Mouse (Mus musculus) midbrain, embryonic 10.5 days (tissue): Measurements from ENCODE around the gene Erc2. TPM values are rescaled to one million over a fixed set of nuclear protein-coding genes. Genes with fewer than 3 reads are reported as not detected.

Experiments
- DNase-seq: peaks from one replicate; pipeline ENCODE4 v3.0.0-alpha.2; 2017; ENCODE audit warnings: low spot score
- H3K27ac ChIP-seq: fragments of 300-500 bp; sonication (generic); replicated peaks from 2 replicates; pipeline ENCODE4 v1.5.1; 2016; ENCODE audit warnings: mild to moderate bottlenecking
- H3K27me3 ChIP-seq: fragments of 300-500 bp; sonication (generic); 2 replicates; pipeline ENCODE4 v1.6.1; 2016; ENCODE audit warnings: low read depth, mild to moderate bottlenecking; ENCODE audit not compliant: poor library complexity, severe bottlenecking
- H3K36me3 ChIP-seq: fragments of 300-500 bp; sonication (generic); 2 replicates; pipeline ENCODE4 v1.6.1; 2016; ENCODE audit warnings: mild to moderate bottlenecking, moderate library complexity
- H3K4me1 ChIP-seq: fragments of 300-500 bp; sonication (generic); 2 replicates; pipeline ENCODE4 v1.6.1; 2016
- H3K4me3 ChIP-seq: fragments of 300-500 bp; sonication (generic); 2 replicates; pipeline ENCODE4 v1.5.1; 2016; ENCODE audit warnings: mild to moderate bottlenecking, moderate library complexity
- H3K9me3 ChIP-seq: fragments of 300-500 bp; sonication (generic); replicated peaks from 2 replicates; pipeline ENCODE4 v1.6.1; 2016; ENCODE audit warnings: mild to moderate bottlenecking
- WGBS: fragments of 180-500 bp; shearing (Covaris S2); methylation state at CpG from one replicate; pipeline ENCODE4 v1.1.7; 2016; 5-methylcytosine and 5-hydroxymethylcytosine counted together
- polyA plus RNA-seq: library from polyadenylated mRNA; unstranded; fragments of >200 nt; fragmentation: Nextera tagmentation; extraction: Ambion mirVana; gene quantifications from 2 replicates; pipeline ENCODE4 v1.2.1, GENCODE M21; 2016

Gene Erc2
- polyA plus RNA-seq, 1 experiment from 2014 or later, result 9.2 TPM

DNA sequence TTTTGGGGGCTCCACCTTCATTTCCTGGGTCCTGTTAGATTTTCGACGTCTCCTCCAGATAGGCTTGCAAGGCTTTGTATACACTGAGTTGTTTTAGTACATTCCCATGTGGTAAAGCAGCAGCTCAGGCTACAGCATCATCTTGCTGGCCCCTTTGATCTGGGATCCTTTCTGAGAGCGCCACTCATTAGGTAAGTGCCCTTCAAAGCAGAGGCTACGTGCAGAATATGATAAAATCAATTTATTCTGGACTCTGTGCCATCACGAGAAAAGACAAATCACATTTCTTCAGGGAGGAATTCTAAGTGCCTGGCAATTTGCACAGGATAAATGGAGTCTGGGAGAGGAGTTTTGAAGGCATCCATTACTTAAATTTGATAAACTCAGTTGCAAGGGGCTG is 525.0 kb downstream of the Erc2 start:
- DNase-seq, result no peak
- H3K27ac ChIP-seq, result no peak overlapping the region
- H3K36me3 ChIP-seq, result no peaks in the 10 kb centered on the region
- 77% methylated on average over 5 of the region's 5 CpGs for WGBS
- no peaks in the 10 kb centered on the region for H3K4me1 ChIP-seq
- H3K4me3 ChIP-seq, result no peak overlapping the region
- no peaks in the 10 kb centered on the region for H3K9me3 ChIP-seq
- no peaks in the 10 kb centered on the region for H3K27me3 ChIP-seq

- no peak overlapping the region for H3K27ac ChIP-seq
- no peak for DNase-seq
- H3K36me3 ChIP-seq, result no peaks in the 10 kb centered on the region
- H3K4me1 ChIP-seq, result no peaks in the 10 kb centered on the region
- 92% methylated on average over 3 of the region's 3 CpGs for WGBS
- H3K9me3 ChIP-seq, result no peaks in the 10 kb centered on the region
- H3K27me3 ChIP-seq, result no peaks in the 10 kb centered on the region
- H3K4me3 ChIP-seq, result no peak overlapping the region
Observed at GRCm38 (mm10) chr14:28150942-28151341, 528.7 kb downstream of the Erc2 start.

DNA sequence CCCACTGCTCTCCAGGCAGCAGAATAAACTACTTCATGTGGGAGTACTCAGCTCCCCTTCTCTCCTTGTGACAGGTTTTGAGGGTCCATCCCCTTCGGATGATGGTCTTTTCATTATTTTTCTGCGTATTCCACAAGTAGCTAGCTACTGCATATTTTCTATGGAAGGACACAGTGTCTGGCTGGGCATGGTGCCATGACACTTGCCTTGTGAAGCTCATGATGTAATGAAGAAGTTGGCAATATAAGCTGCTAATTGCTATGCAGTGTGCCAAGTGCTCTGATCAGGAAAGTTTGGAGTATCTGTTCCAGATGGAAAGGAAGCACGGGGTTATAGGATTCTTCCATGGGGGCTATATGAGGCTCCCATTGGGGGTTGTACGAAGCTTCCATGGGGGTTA is 533.5 kb downstream of the Erc2 start:
- Histone ChIP-seq H3K36me3 (no peaks in the 10 kb centered on the region), H3K4me1 (no peaks in the 10 kb centered on the region), H3K27me3 (no peaks in the 10 kb centered on the region), H3K27ac (no peak overlapping the region), H3K4me3 (no peak overlapping the region), H3K9me3 (no peaks in the 10 kb centered on the region)
- WGBS, result 94% methylated on average over 4 of the region's 4 CpGs
- DNase-seq, result no peak

- DNase-seq, result no peak
- 93% methylated on average over 2 of the region's 2 CpGs for WGBS
- Histone ChIP-seq H3K4me1 (peaks cover 20% of the 10 kb centered on the region), H3K4me3 (no peak overlapping the region), H3K27me3 (no peaks in the 10 kb centered on the region), H3K9me3 (no peaks in the 10 kb centered on the region), H3K36me3 (no peaks in the 10 kb centered on the region), H3K27ac (no peak overlapping the region)
Observed at GRCm38 (mm10) chr14:28160852-28161251, 538.6 kb downstream of the Erc2 start.

GRCm38 (mm10) chr14:28164642-28165408 is 542.6 kb downstream of the Erc2 start:
- H3K4me1 ChIP-seq, result peaks cover 22% of the 10 kb centered on the region
- DNase-seq, result peak; percentile 21
- H3K9me3 ChIP-seq, result no peaks in the 10 kb centered on the region
- WGBS, result 50% methylated on average over 15 of the region's 15 CpGs
- H3K27me3 ChIP-seq, result no peaks in the 10 kb centered on the region
- H3K4me3 ChIP-seq, result no peak overlapping the region
- no peaks in the 10 kb centered on the region for H3K36me3 ChIP-seq
- no peak overlapping the region for H3K27ac ChIP-seq

DNA sequence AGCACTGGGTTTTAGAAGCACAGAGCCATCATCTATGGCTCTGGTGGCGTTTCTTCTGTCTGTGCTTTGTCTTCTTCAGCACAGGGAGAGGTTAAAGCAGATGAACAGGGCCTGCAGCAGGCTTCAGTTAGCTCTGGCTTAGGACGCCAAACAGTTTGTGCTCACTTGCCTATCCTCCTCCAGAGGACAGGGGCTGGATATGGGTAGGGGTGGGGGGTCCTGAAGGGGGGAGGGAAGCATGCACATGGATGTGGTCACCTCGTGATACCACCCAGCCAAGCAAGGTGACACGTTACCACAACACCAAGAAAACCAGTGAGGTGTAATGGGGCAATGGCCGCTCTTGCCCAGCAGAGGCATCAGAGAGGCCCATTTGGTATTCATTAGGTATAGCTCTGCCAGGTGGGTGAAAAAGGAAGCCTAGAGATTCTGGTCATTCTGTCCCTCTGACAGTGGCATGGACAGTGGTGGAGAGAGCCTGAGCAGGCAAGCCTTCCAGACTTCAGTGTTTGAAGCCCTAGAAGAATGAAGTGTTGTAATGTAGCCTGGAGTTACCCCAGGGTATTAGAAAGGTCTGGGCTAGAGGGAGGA is 543.5 kb downstream of the Erc2 start:
- H3K27ac ChIP-seq, result peak overlapping the region; percentile 63
- no peaks in the 10 kb centered on the region for H3K27me3 ChIP-seq
- DNase-seq, result no peak
- 49% methylated on average over 5 of the region's 5 CpGs for WGBS
- no peaks in the 10 kb centered on the region for H3K9me3 ChIP-seq
- H3K4me3 ChIP-seq, result no peak overlapping the region
- H3K4me1 ChIP-seq, result peaks cover 22% of the 10 kb centered on the region
- no peaks in the 10 kb centered on the region for H3K36me3 ChIP-seq

- WGBS, result 92% methylated on average over 4 of the region's 4 CpGs
- H3K9me3 ChIP-seq, result no peaks in the 10 kb centered on the region
- H3K27ac ChIP-seq, result no peak overlapping the region
- peaks cover 4% of the 10 kb centered on the region for H3K4me1 ChIP-seq
- no peak for DNase-seq
- no peaks in the 10 kb centered on the region for H3K36me3 ChIP-seq
- H3K27me3 ChIP-seq, result no peaks in the 10 kb centered on the region
- H3K4me3 ChIP-seq, result no peak overlapping the region
Observed at GRCm38 (mm10) chr14:28170711-28171110, 548.5 kb downstream of the Erc2 start.

- H3K36me3 ChIP-seq, result no peaks in the 10 kb centered on the region
- DNase-seq, result no peak
- no peaks in the 10 kb centered on the region for H3K9me3 ChIP-seq
- H3K27ac ChIP-seq, result no peak overlapping the region
- H3K4me3 ChIP-seq, result no peak overlapping the region
- no peaks in the 10 kb centered on the region for H3K4me1 ChIP-seq
- no peaks in the 10 kb centered on the region for H3K27me3 ChIP-seq
- WGBS, result 73% methylated on average over 2 of the region's 2 CpGs
Observed at GRCm38 (mm10) chr14:28171364-28171763, 549.1 kb downstream of the Erc2 start.

DNA sequence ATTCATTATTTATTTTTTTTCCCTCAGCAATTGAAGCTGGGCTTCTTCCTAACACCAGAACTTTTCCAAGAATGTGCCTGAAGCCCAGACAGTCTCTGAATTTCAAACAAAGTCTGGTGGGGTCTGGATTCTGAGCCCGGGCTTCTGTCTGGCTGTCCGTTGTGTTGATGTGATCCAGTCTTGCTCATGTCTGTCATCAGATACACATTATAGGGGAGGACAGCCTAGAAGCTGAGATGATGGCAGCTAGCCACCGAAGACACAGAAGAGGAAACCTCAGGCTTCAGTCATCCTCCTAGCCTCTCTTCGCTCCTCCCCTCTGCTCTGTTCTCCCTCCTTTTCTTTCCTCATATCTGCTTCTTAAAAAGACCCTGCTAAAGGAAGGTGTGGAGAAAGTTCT is 551.5 kb downstream of the Erc2 start:
- Histone ChIP-seq H3K4me3 (no peak overlapping the region), H3K36me3 (no peaks in the 10 kb centered on the region), H3K27me3 (no peaks in the 10 kb centered on the region), H3K9me3 (no peaks in the 10 kb centered on the region), H3K27ac (no peak overlapping the region), H3K4me1 (no peaks in the 10 kb centered on the region)
- no peak for DNase-seq
- 93% methylated on average over 4 of the region's 4 CpGs for WGBS

- H3K4me3 ChIP-seq, result no peak overlapping the region
- no peaks in the 10 kb centered on the region for H3K9me3 ChIP-seq
- no peak for DNase-seq
- 32% methylated on average over 4 of the region's 4 CpGs for WGBS
- H3K4me1 ChIP-seq, result peaks cover 14% of the 10 kb centered on the region
- H3K27ac ChIP-seq, result 0 out of 2 replicates have a peak overlapping the region, but pooled peaks have one; percentile 28
- no peaks in the 10 kb centered on the region for H3K36me3 ChIP-seq
- H3K27me3 ChIP-seq, result no peaks in the 10 kb centered on the region
Observed at GRCm38 (mm10) chr14:28181070-28181825, 559.0 kb downstream of the Erc2 start.

DNA sequence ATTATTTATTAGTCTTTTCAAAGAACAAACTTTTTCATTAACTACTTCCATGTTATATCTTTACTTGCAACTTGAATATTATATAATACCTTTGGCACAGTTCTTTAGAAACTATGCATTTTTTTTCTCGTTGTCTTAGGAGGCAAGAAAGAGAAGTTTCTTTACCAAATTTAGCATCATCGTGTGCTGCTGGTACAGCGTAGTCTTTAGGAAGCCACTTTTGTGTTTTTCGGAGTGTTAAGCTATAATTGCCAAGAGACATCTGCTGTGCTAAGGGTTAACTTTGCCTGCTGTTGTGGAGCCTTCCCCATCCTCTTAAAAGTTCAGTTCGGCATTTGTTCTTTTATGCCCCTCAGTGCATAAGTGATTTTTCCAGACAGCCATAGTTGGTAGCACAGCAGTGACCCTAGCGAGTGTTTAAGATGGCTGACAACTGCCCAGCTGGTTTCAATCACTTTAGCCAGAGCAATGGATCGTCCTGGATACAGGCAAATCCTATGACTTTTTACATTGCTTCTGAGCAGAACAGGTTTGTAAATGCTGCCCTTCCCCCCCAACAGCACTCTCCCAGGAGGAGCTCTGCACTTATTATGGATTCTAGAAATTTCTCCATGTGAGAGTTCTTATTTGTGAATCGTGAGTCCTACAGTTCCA is 570.6 kb downstream of the Erc2 start:
- Histone ChIP-seq H3K9me3 (no peaks in the 10 kb centered on the region), H3K4me1 (peaks cover 10% of the 10 kb centered on the region), H3K36me3 (no peaks in the 10 kb centered on the region), H3K27ac (no peak overlapping the region), H3K27me3 (no peaks in the 10 kb centered on the region), H3K4me3 (no peak overlapping the region)
- no peak for DNase-seq
- WGBS, result 86% methylated on average over 8 of the region's 8 CpGs

DNA sequence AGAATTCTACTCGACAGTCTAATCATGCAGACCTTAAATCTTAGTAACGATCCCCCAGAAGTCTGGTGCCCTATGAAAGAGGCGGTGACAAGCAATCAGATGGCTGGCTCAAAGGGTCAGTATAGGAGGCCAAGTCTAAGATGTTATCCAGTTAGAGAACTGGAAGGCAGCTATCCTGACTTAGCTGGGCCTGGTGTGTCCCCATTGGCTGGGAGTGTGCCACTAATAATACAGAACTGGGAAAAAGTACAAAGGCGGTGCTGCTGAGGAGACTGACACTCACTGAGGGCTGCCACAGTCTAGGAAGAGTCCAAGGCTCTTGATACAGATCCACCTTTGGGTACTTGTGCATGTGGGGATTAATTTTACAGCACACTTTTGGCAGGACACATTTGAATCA is 581.6 kb downstream of the Erc2 start:
- no peak overlapping the region for H3K27ac ChIP-seq
- WGBS, result 90% methylated on average over 4 of the region's 4 CpGs
- H3K4me3 ChIP-seq, result no peak overlapping the region
- H3K36me3 ChIP-seq, result no peaks in the 10 kb centered on the region
- DNase-seq, result no peak
- H3K27me3 ChIP-seq, result no peaks in the 10 kb centered on the region
- H3K4me1 ChIP-seq, result peaks cover 6% of the 10 kb centered on the region
- H3K9me3 ChIP-seq, result no peaks in the 10 kb centered on the region
